Mouse (Mus musculus) embryonic fibroblast, embryonic 13.5 days (primary cell): ENCODE results near the gene Gm20388.

ENCODE experiments used
- CTCF ChIP-seq: IDR thresholded peaks from 2 replicates; pipeline ENCODE4 v1.5.1; 2011; ENCODE audit warnings: mild to moderate bottlenecking, control low read depth, low read length, moderate library complexity, borderline replicate concordance; ENCODE audit not compliant: insufficient read depth
- POLR2A ChIP-seq: IDR thresholded peaks from 2 replicates; pipeline ENCODE4 v1.6.1; 2011; ENCODE audit warnings: low read depth, mild to moderate bottlenecking, control low read depth, low read length, moderate library complexity

- TF ChIP-seq POLR2A, result no peak
- TF ChIP-seq CTCF, result no peak
These were observed 692.0 kb downstream of the Gm20388 start for GRCm38 (mm10) chr8:120602672-120603071.
